Mouse (Mus musculus) adrenal gland, postnatal 4 days (tissue): ENCODE results near the gene Tufm. TPM values are rescaled to one million over a fixed set of nuclear protein-coding genes. Genes with fewer than 3 reads are reported as not detected.

Experiments used
- total RNA-seq, 2 experiments: library from RNA; stranded (reverse); gene quantifications; 2 replicates each; pipeline ENCODE4 v1.2.3; 2021

Gene Tufm
- total RNA-seq, 2 experiments from 2014 or later = 158 to 166 TPM

Other genes starting within 250 kb of the Tufm start
- 10 to 100 TPM; 60.4 to 60.6 TPM for gene Sbk1, start 214.7 kb upstream of the Tufm start, total RNA-seq
- gene Lat, start 117.8 kb upstream of the Tufm start, total RNA-seq = 1 to 10 TPM; 1.4 to 2.5 TPM
- 10 to 100 TPM; 60.1 to 65.2 TPM for gene Spns1, start 109.9 kb upstream of the Tufm start, total RNA-seq
- 1 to 10 TPM; 5.8 to 7.6 TPM for gene Nfatc2ip, start 90.6 kb upstream of the Tufm start, total RNA-seq
- 1 to 10 TPM in 1 of 2 experiments, under 1 TPM in 1; 0.48 to 1.6 TPM for gene Cd19, start 72.5 kb upstream of the Tufm start, total RNA-seq
- 10 to 100 TPM; 52.1 to 63.2 TPM for gene Rabep2, start 58.6 kb upstream of the Tufm start, total RNA-seq
- 100 to 1,000 TPM in 1 of 2 experiments, 10 to 100 TPM in 1; 56.9 to 145 TPM for gene Atp2a1, start 24.3 kb upstream of the Tufm start, total RNA-seq
- gene Sh2b1, start 11.9 kb upstream of the Tufm start, total RNA-seq = 10 to 100 TPM; 59.2 to 60.9 TPM
- gene Atxn2l, start 16.1 kb downstream of the Tufm start, total RNA-seq = 100 to 1,000 TPM; 109 to 127 TPM
- gene Eif3c, start 79.0 kb downstream of the Tufm start, total RNA-seq = 100 to 1,000 TPM; 255 to 260 TPM
- gene Apobr, start 97.6 kb downstream of the Tufm start, total RNA-seq = 1 to 10 TPM; 1.1 to 1.2 TPM
- gene Cln3, start 98.5 kb downstream of the Tufm start, total RNA-seq = 10 to 100 TPM; 30.7 to 32.1 TPM
- gene Il27, start 107.6 kb downstream of the Tufm start, total RNA-seq = not detected
- gene Nupr1, start 143.5 kb downstream of the Tufm start, total RNA-seq = 10 to 100 TPM in 1 of 2 experiments, 1 to 10 TPM in 1; 7.5 to 15.3 TPM
- 10 to 100 TPM; 30.4 to 33.5 TPM for gene Sgf29, start 161.9 kb downstream of the Tufm start, total RNA-seq
- 10 to 100 TPM; 24.0 to 45.6 TPM for gene Sult1a1, start 189.1 kb downstream of the Tufm start, total RNA-seq
- gene Bola2, start 208.0 kb downstream of the Tufm start, total RNA-seq = 10 to 100 TPM; 85.4 to 98.8 TPM
- gene Slx1b, start 208.4 kb downstream of the Tufm start, total RNA-seq = 10 to 100 TPM; 18.4 to 18.9 TPM
- 10 to 100 TPM; 15.5 to 18.9 TPM for gene Coro1a, start 220.4 kb downstream of the Tufm start, total RNA-seq